Comparison of ENCODE assay signal across 16 mouse cellular contexts in the genomic region with DNA sequence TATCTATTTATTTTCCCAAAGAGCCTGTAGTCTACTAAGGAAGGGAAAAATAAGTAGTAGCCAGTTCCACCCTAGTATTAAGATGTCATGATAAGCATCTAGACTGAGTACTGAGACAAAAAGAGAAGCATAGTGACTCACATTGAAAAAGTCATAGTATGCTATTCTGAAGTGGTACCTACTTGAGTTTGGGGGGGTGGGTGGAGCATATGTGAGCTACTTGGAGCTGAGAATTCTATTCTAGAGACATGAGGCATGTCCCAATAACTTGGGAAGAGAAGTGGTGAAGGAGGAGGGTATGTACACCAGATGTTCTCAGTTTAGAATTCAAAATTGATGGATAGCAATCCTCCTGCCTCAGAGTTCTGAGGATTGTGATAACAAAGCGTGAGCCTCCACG.
"Had no signal": no experiment of that assay in that cellular context is flagged by ENCODE, and none has a peak within 500 bp of the region (broad histone marks: within the 10 kb centered on the region; RNA-seq: fewer than 3 reads in every experiment).

No protein-coding gene starts in this region.

- DNase-seq: gastrocnemius, adult 2 months; gastrocnemius, postnatal 10 days; gastrocnemius, postnatal 25 days; heart, adult 18-20 months; heart, postnatal 10 days; heart, postnatal 4 days; kidney, adult 18-20 months; kidney, adult 8-10 months; kidney, postnatal 10 days; kidney, postnatal 25 days; kidney, postnatal 4 days; liver had no signal

- ATAC-seq: hindbrain, embryonic 16.5 days; inflammation-experienced regulatory T-cells, adult 6 months; intestine, embryonic 15.5 days; intestine, postnatal 0 days had no signal
